Mouse (Mus musculus) heart, adult 2 months (tissue): ENCODE measurements around the gene Col18a1. TPM values are rescaled to one million over a fixed set of nuclear protein-coding genes. Genes with fewer than 3 reads are reported as not detected.

Source experiments
- DNase-seq, 2 experiments: peaks; one replicate each; pipeline ENCODE4 v3.0.0; 2021
- H3K27ac ChIP-seq: fragments of 200-600 bp; 2 replicates; pipeline ENCODE4 v1.8.1; 2022
- H3K27me3 ChIP-seq: fragments of 200-500 bp; 2 replicates; pipeline ENCODE4 v1.6.1; 2012; ENCODE audit warnings: mild to moderate bottlenecking, low read length, inconsistent platforms, mixed read lengths; ENCODE audit not compliant: control insufficient read depth, insufficient read depth
- H3K36me3 ChIP-seq: fragments of 200-500 bp; 2 replicates; pipeline ENCODE4 v1.6.1; 2012; ENCODE audit warnings: low read length, inconsistent platforms; ENCODE audit not compliant: control insufficient read depth, insufficient read depth
- H3K4me1 ChIP-seq: fragments of 200-500 bp; 2 replicates; pipeline ENCODE4 v1.6.1; 2011; ENCODE audit warnings: low read length; ENCODE audit not compliant: control insufficient read depth, insufficient read depth
- H3K4me3 ChIP-seq: fragments of 200-600 bp; 2 replicates; pipeline ENCODE4 v1.8.1; 2022
- H3K79me2 ChIP-seq: fragments of 200-500 bp; replicated peaks from 2 replicates; pipeline ENCODE4 v1.6.1; 2012; ENCODE audit warnings: mild to moderate bottlenecking, inconsistent platforms, low read length, moderate library complexity, mixed read lengths; ENCODE audit not compliant: control insufficient read depth, insufficient read depth
- H3K9ac ChIP-seq: fragments of 200-500 bp; 2 replicates; pipeline ENCODE4 v1.6.1; 2012; ENCODE audit warnings: low read depth, mild to moderate bottlenecking, control low read depth, inconsistent platforms, low read length, mixed read lengths
- CTCF ChIP-seq: fragments of 200-600 bp; IDR thresholded peaks from 2 replicates; pipeline ENCODE4 v1.8.1; 2022; ENCODE audit warnings: antibody characterized with exemption, mild to moderate bottlenecking, moderate library complexity
- EP300 ChIP-seq: fragments of 200-500 bp; IDR thresholded peaks from 2 replicates; pipeline ENCODE4 v1.6.1; 2011; ENCODE audit warnings: low read depth, low read length, control low read depth; ENCODE audit not compliant: insufficient read depth
- POLR2A ChIP-seq: fragments of 200-500 bp; IDR thresholded peaks from 2 replicates; pipeline ENCODE4 v1.6.1; 2011; ENCODE audit warnings: mild to moderate bottlenecking, low read depth, low read length, control low read depth; ENCODE audit not compliant: insufficient read depth
- WGBS: fragments of 180-500 bp; shearing (Covaris S2); methylation state at CpG from one replicate; pipeline ENCODE4 v1.1.7; 2018; 5-methylcytosine and 5-hydroxymethylcytosine counted together
- intact Hi-C: fragments of 180-260 bp; cut with DNase I; formaldehyde crosslinking; loops from one replicate; pipeline ENCODE4 v1.15.1; 2025
- polyA plus RNA-seq: library from polyadenylated mRNA; depleted of rRNA; stranded (reverse); fragments of >200 nt; gene quantifications from 2 replicates; pipeline ENCODE4 v1.2.3, GENCODE M21; 2012
- total RNA-seq, 2 experiments: library from RNA; stranded (reverse); gene quantifications; 2 replicates each; pipeline ENCODE4 v1.2.3; 2021

The Col18a1 gene
- total and polyA plus RNA-seq, 3 experiments: 9.3 to 13.1 (median 9.8) TPM

DNA sequence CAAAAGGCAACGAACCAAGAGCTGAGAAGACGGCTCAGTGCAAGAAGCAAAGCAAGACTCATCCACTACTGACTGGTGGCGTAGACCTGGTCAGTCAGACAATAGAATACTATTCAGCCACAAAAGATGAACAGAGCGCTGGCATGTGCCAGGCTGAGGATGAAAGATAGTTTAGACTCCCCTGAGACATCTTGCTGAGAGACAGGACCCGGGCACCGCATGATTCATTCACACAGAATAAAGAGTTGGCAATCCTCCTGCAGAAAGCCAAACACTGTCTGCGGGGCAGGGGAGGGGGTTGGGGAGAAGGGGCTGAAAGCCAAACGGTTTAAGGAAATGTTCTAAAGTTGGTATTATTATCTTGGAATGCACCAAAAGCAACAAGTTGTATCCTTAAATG lies 42.4 kb downstream of the Col18a1 start:
- H3K9ac ChIP-seq: no peak overlapping the region
- H3K4me3 ChIP-seq: no peak overlapping the region
- no peak overlapping the region for H3K27ac ChIP-seq
- no peaks in the 10 kb centered on the region; the same call in 1 of the 2 replicates for H3K4me1 ChIP-seq
- no peak for DNase-seq
- intact Hi-C loops: no loop called here
- no peaks in the 10 kb centered on the region for H3K36me3 ChIP-seq
- 59% methylated on average over 8 of the region's 8 CpGs for WGBS
- no peak for TF ChIP-seq EP300
- TF ChIP-seq POLR2A: no peak
- no peak for TF ChIP-seq CTCF
- H3K27me3 ChIP-seq: no peaks in the 10 kb centered on the region
- H3K79me2 ChIP-seq: no peaks in the 10 kb centered on the region

DNA sequence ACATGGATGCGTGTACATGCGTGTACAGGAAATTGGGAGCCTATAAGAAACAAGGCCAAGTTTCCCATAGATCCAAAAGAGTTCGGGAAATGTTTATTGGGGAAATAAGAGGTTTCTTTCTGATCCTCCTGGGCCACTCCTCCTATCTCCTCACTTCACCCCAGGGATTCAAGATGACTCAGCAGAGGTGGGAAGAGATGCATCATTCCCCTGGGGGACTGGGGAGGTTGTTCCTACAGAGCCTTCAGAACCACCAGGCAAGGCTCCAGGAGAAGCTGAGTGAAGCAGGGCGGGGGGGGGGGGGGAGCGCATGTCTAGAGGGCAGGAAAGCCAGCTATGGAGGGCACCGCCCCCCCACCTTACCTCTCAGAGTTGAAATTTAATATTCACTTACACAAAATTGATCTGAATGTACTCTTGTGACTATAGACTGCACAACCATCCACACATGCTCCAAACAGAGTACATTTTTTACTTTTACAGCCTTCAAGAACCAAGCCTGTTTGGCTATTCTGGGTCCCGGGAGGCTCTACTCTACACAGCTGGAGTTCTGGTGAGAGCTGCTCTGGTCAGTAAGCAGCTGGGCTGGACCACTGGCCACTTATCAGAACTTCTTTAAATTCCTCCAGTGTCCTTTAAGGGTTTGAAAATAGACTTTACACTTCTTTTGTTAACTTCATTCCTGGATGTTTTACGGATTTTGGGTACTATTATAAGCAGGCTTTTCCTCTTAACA lies 44.9 kb downstream of the Col18a1 start:
- Histone ChIP-seq H3K9ac (no peak overlapping the region), H3K4me1 (no peaks in the 10 kb centered on the region), H3K4me3 (no peak overlapping the region), H3K27me3 (no peaks in the 10 kb centered on the region), H3K79me2 (no peaks in the 10 kb centered on the region), H3K36me3 (no peaks in the 10 kb centered on the region), H3K27ac (no peak overlapping the region)
- 75% methylated on average over 8 of the region's 8 CpGs for WGBS
- TF ChIP-seq CTCF (no peak), EP300 (no peak), POLR2A (no peak)
- no peak for DNase-seq
- intact Hi-C loops: no loop called here

DNA sequence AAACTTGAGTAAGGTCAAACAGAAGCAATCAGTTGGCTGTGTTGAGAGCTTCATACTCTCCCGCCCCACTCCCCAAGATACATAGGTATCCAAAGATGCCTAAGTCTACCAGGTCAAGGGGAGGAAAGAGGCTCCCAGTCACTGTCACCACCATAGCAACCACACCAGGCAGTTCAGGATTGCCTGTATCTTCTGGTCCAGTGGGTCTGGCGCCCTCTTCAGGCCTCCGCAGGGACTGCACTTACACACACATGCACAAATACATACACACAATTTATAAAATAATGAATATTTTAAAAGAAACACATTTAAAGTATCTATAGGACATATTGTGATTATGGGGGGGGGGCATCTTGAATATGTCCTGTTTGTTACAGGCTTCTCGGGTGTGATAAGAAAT lies 45.8 kb downstream of the Col18a1 start:
- Histone ChIP-seq H3K79me2 (no peaks in the 10 kb centered on the region), H3K36me3 (no peaks in the 10 kb centered on the region), H3K4me1 (no peaks in the 10 kb centered on the region), H3K27me3 (no peaks in the 10 kb centered on the region), H3K27ac (no peak overlapping the region), H3K4me3 (no peak overlapping the region), H3K9ac (no peak overlapping the region)
- intact Hi-C loops: no loop called here
- TF ChIP-seq CTCF (peak; percentile 45), EP300 (no peak), POLR2A (no peak)
- DNase-seq: no peak
- 83% methylated on average over 4 of the region's 4 CpGs for WGBS

DNA sequence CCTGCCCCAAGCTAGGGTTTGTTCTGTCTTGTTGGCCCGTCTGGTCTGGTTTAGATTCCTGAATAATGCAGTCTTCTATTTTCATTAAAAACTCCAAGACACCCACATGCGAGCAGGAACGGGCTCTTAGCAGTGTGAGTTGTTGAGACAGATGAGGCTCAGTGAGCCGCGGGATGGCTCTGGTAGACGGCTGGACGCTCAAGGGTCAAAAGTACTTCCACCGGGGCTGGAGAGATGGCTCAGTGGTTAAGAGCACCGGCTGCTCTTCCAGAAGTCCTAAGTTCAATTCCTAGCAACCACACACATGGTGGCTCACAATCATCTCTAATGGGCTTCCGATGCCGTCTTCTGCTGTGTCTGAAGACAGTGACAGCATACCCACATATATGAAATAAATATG lies 46.9 kb downstream of the Col18a1 start:
- H3K4me1 ChIP-seq: no peaks in the 10 kb centered on the region
- H3K4me3 ChIP-seq: no peak overlapping the region
- H3K9ac ChIP-seq: no peak overlapping the region
- no peak for DNase-seq
- intact Hi-C loops: no loop called here
- no peaks in the 10 kb centered on the region for H3K36me3 ChIP-seq
- H3K79me2 ChIP-seq: no peaks in the 10 kb centered on the region
- no peak overlapping the region for H3K27ac ChIP-seq
- H3K27me3 ChIP-seq: no peaks in the 10 kb centered on the region
- WGBS: 86% methylated on average over 11 of the region's 11 CpGs
- TF ChIP-seq CTCF: no peak
- no peak for TF ChIP-seq EP300
- TF ChIP-seq POLR2A: no peak

DNA sequence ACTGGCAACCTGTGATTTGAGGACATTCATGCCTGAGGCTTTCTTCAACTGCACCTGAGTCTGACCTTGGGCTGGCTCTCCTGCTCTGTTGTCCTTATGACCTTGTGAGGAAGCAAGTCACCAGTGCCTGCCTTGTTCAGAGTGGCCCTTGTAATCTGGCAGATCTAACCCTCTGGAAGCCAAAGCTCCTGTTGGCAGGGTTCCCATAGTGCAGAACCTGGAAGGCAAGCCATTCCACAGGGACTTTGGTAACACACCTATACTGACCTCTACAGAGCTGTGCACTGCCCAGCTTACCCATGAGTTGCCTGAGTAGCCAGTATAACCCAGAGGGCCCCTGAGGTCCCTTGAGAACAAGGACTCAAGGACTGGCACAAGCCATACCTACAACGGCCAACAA lies 48.0 kb downstream of the Col18a1 start:
- H3K9ac ChIP-seq: no peak overlapping the region
- TF ChIP-seq EP300 (no peak), POLR2A (no peak), CTCF (no peak)
- no peak overlapping the region for H3K4me3 ChIP-seq
- no peaks in the 10 kb centered on the region for H3K4me1 ChIP-seq
- H3K79me2 ChIP-seq: no peaks in the 10 kb centered on the region
- no peak for DNase-seq
- intact Hi-C loops: no loop called here
- WGBS: 61% methylated on average over 1 of the region's 1 CpGs
- no peaks in the 10 kb centered on the region for H3K27me3 ChIP-seq
- H3K36me3 ChIP-seq: no peaks in the 10 kb centered on the region
- no peak overlapping the region for H3K27ac ChIP-seq

DNA sequence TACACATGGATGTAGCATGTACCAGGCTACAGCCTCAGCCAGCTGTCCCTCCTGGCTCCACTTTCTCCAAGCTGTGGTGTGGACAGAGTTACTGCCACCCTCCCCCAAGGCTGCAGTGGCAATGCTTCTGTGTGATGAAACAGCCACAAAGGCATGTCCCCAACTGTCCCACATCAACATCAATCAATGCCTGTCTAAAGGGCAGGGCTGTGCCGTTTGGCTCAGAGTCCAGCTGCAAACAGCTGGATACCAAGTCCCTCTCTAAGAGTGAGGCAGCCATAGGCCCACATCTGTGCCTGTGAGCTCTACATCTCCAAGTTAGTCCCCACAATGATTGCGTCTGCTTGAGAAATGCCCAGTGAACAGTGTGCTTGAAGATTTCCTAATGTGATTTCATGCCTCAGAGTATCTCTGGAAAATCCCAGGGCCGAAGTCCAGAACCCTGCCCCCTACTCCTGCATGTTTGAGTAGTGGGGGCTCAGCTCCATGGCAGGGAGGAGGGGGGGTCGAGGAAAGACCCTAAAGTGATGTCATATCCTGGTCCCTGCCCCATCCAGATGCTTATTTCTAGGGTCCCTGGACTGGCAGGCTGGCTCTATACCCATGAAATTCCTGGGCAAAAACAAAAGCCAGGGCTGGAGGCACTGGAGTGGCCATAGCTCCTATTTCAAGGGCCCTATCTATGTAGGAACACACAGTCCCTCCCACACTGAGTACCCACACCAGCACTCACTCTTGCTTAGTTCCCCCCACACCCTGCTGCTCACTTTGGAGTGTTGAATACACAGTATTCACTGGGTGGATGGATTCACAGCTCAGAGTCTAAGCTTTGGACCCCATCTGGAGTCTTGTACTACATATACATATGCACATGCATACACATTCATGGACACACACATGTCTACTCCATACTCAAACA lies 49.6 kb downstream of the Col18a1 start:
- Histone ChIP-seq H3K4me1 (no peaks in the 10 kb centered on the region), H3K27ac (no peak overlapping the region), H3K4me3 (no peak overlapping the region), H3K79me2 (no peaks in the 10 kb centered on the region; the same call in 1 of the 2 replicates), H3K36me3 (no peaks in the 10 kb centered on the region), H3K27me3 (no peaks in the 10 kb centered on the region), H3K9ac (no peak overlapping the region)
- intact Hi-C loops: no loop called here
- no peak for DNase-seq
- TF ChIP-seq POLR2A (no peak), EP300 (no peak), CTCF (no peak)
- 44% methylated on average over 4 of the region's 4 CpGs for WGBS
